In the genomic region with DNA sequence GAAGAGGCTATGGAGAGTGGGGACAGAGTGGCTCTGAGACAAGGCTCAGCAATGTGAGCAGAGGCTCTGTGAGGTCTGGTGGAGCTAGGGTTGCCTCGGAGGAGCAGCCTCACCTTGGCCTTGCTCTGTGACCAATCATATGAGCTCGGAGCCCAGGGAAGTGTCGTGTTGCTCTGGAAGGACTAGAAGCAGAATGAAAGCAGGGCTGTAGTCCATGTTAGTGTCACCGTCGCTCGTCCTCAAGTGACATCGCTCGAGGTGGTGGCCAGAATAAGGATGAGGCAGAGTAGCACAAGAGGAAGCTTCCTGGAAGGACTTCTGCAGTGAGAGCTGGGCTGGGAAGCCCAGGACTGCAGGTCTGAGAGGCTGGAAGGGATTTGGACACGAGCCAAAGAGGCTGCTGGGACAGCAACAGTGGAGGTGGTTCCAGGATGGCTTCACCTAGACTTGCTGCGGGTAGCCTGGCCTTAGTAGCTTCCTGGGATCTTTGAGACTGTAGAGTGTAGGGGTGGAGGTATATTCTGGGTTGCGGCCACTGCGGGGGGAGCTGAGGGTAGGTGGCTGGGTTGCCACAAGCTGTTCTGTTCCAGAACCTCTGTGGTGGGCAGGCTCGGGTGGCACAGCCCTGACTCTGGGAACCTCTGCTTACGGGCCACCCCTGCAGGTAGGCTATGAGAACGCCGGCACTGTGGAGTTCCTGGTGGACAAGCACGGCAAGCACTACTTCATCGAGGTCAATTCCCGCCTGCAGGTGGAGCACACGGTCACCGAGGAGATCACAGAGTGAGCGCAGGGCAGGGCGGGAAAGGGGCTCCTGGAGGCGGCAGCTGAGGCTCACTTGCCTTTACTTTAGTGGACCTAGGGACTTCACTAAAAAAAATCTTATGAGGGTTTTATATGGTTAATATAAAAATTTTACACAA, we compare ENCODE assay signal across 8 mouse cellular contexts. TPM values are rescaled to one million over a fixed set of nuclear protein-coding genes. Genes with fewer than 3 reads are reported as not detected.
DNase-seq lines count a peak whose midpoint lies in the region; ATAC-seq and TF ChIP-seq lines count a peak whose summit lies in the region.

No protein-coding gene starts in this region.

- no peaks in the 10 kb centered on the region for H3K9me3 ChIP-seq in heart, embryonic 10.5 days
- H3K9me3 ChIP-seq in heart, embryonic 15.5 days (replicated peaks) = no peaks in the 10 kb centered on the region
- no peaks in the 10 kb centered on the region for H3K9me3 ChIP-seq in limb, embryonic 10.5 days (replicated peaks)
- H3K9me3 ChIP-seq in midbrain, postnatal 0 days (ENCODE audit: low read length) = no peaks in the 10 kb centered on the region

- no peak for DNase-seq in heart, embryonic 10.5 days (ENCODE audit: low spot score)
- DNase-seq in heart, postnatal 36 days = no peak
- no peak for DNase-seq in brain, embryonic 14.5 days (ENCODE audit: low read depth)
- peak; percentile 69 for DNase-seq in limb, embryonic 10.5 days (ENCODE audit: low spot score)
- DNase-seq in midbrain, postnatal 0 days (ENCODE audit: low spot score) = peak; percentile 16
- no peak for DNase-seq in left cerebral cortex, postnatal 25 days (ENCODE audit: low spot score in 2 of 2)
- DNase-seq in layer of hippocampus, postnatal 10 days (ENCODE audit: low spot score in 2 of 2) = no peak

- H3K4me3 ChIP-seq in heart, embryonic 10.5 days = 0 out of 2 replicates have a peak overlapping the region, but pooled peaks have one; percentile 1
- no peak overlapping the region; the same call in 1 of the 2 replicates for H3K4me3 ChIP-seq in heart, embryonic 15.5 days
- H3K4me3 ChIP-seq in limb, embryonic 10.5 days = no peak overlapping the region
- H3K4me3 ChIP-seq in midbrain, postnatal 0 days (ENCODE audit: low read depth, low read length) = no peak overlapping the region

- peak overlapping the region; percentile 49 for H3K4me2 ChIP-seq in heart, embryonic 15.5 days
- H3K4me2 ChIP-seq in midbrain, postnatal 0 days (ENCODE audit: low read depth, low read length, poor library complexity, severe bottlenecking) = no peak overlapping the region

- H3K9ac ChIP-seq in heart, embryonic 15.5 days = peak overlapping the region; percentile 11; the same call in 1 of the 2 replicates
- no peak overlapping the region for H3K9ac ChIP-seq in midbrain, postnatal 0 days (replicated peaks; ENCODE audit: low read length, poor library complexity, severe bottlenecking)

- peak; percentile 46; the same call in 1 of the 2 replicates for TF ChIP-seq CTCF in brain, embryonic 14.5 days (IDR thresholded peaks at IDR 0.05; ENCODE audit: borderline replicate concordance, extremely low read depth, insufficient read depth, insufficient read length)
- TF ChIP-seq CTCF in midbrain, postnatal 0 days (IDR thresholded peaks at IDR 0.05) = peak; percentile 64

- ATAC-seq in heart, embryonic 15.5 days (replicated peaks; ENCODE audit: insufficient number of reproducible peaks, insufficient read depth, low FRiP score, low read depth) = 0 out of 2 replicates have a peak, but pooled peaks have one; percentile 43
- no peak for ATAC-seq in midbrain, postnatal 0 days (ENCODE audit: low FRiP score)

- 37% methylated on average over 24 of the region's 24 CpGs for WGBS in heart, embryonic 10.5 days
- WGBS in heart, embryonic 15.5 days = 33% methylated on average over 24 of the region's 24 CpGs
- 40% methylated on average over 24 of the region's 24 CpGs for WGBS in limb, embryonic 10.5 days
- WGBS in midbrain, postnatal 0 days = 41% methylated on average over 24 of the region's 24 CpGs

- intact Hi-C loops in heart, postnatal 36 days (cut with DNase I) = no loop called here
- intact Hi-C loops in left cerebral cortex, postnatal 25 days (cut with DNase I) = no loop called here

- 0 out of 2 replicates have a peak overlapping the region, but pooled peaks have one; percentile 2 for H3K27ac ChIP-seq in heart, embryonic 10.5 days
- no peak overlapping the region for H3K27ac ChIP-seq in heart, embryonic 15.5 days
- H3K27ac ChIP-seq in limb, embryonic 10.5 days = no peak overlapping the region
- no peak overlapping the region for H3K27ac ChIP-seq in midbrain, postnatal 0 days (ENCODE audit: low read depth, low read length)

- H3K27me3 ChIP-seq in heart, embryonic 10.5 days (ENCODE audit: insufficient read depth, poor library complexity, severe bottlenecking) = peaks cover 13% of the 10 kb centered on the region; the same call in 1 of the 2 replicates
- no peaks in the 10 kb centered on the region for H3K27me3 ChIP-seq in heart, embryonic 15.5 days
- H3K27me3 ChIP-seq in limb, embryonic 10.5 days (ENCODE audit: low read depth, poor library complexity, severe bottlenecking) = no peaks in the 10 kb centered on the region
- H3K27me3 ChIP-seq in midbrain, postnatal 0 days (ENCODE audit: insufficient read depth, low read length) = no peaks in the 10 kb centered on the region

- 0 out of 2 replicates have a peak, but pooled peaks cover 2% of the 10 kb centered on the region for H3K36me3 ChIP-seq in heart, embryonic 10.5 days
- H3K36me3 ChIP-seq in heart, embryonic 15.5 days = no peaks in the 10 kb centered on the region
- no peaks in the 10 kb centered on the region for H3K36me3 ChIP-seq in limb, embryonic 10.5 days
- no peaks in the 10 kb centered on the region; the same call in 1 of the 2 replicates for H3K36me3 ChIP-seq in midbrain, postnatal 0 days (ENCODE audit: insufficient read depth, low read length)

- no peak for TF ChIP-seq POLR2A in brain, embryonic 14.5 days (IDR thresholded peaks at IDR 0.05; ENCODE audit: borderline replicate concordance, extremely low read depth, insufficient read depth, insufficient read length, poor library complexity, severe bottlenecking)

- peaks cover 10% of the 10 kb centered on the region for H3K4me1 ChIP-seq in heart, embryonic 10.5 days
- peaks cover 10% of the 10 kb centered on the region for H3K4me1 ChIP-seq in heart, embryonic 15.5 days (replicated peaks)
- H3K4me1 ChIP-seq in limb, embryonic 10.5 days = peaks cover 9% of the 10 kb centered on the region
- no peaks in the 10 kb centered on the region for H3K4me1 ChIP-seq in midbrain, postnatal 0 days (ENCODE audit: insufficient read depth, low read length)

RNA-seq across cellular contexts. Expression of a gene that starts 11.4 kb away (rescaled TPM):
- 4.4 and 7.2 TPM in 2 replicates for polyA plus RNA-seq in heart, embryonic 10.5 days (2016; fragmentation: Nextera tagmentation; extraction: Ambion mirVana)
- total RNA-seq in heart, postnatal 36 days (2021) = 1 to 10 TPM; 7.7 to 9.2 TPM
- polyA plus RNA-seq in brain, embryonic 14.5 days (2012; rRNA removed) = 90.3 and 98.5 TPM in 2 replicates
- polyA plus RNA-seq in heart, embryonic 15.5 days (2015; fragmentation: Nextera tagmentation; extraction: Ambion mirVana) = 3.2 and 4.0 TPM in 2 replicates
- 7.8 and 8.0 TPM in 2 replicates for polyA plus RNA-seq in limb, embryonic 10.5 days (2016; fragmentation: Nextera tagmentation; extraction: Ambion mirVana)
- total RNA-seq in midbrain, postnatal 0 days (2014; rRNA removed) = 164 TPM in 2 replicates
- polyA plus RNA-seq in midbrain, postnatal 0 days (2015; fragmentation: Nextera tagmentation; extraction: Ambion mirVana) = 15.4 and 17.1 TPM in 2 replicates
- 10 to 100 TPM; 47.2 to 47.3 TPM for total RNA-seq in left cerebral cortex, postnatal 25 days (2021)
- 10 to 100 TPM; 67.0 to 67.3 TPM for total RNA-seq in layer of hippocampus, postnatal 10 days (2021)

RNA-seq across cellular contexts. Expression of a gene that starts 21.4 kb away (rescaled TPM):
- polyA plus RNA-seq in heart, embryonic 10.5 days (2016; fragmentation: Nextera tagmentation; extraction: Ambion mirVana) = 53.1 and 61.9 TPM in 2 replicates
- 10 to 100 TPM in 1 of 2 experiments, 1 to 10 TPM in 1; 9.4 to 10.1 TPM for total RNA-seq in heart, postnatal 36 days (2021)
- 65.2 and 115 TPM in 2 replicates for polyA plus RNA-seq in brain, embryonic 14.5 days (2012; rRNA removed)
- 34.5 and 41.4 TPM in 2 replicates for polyA plus RNA-seq in heart, embryonic 15.5 days (2015; fragmentation: Nextera tagmentation; extraction: Ambion mirVana)
- polyA plus RNA-seq in limb, embryonic 10.5 days (2016; fragmentation: Nextera tagmentation; extraction: Ambion mirVana) = 85.7 and 90.4 TPM in 2 replicates
- total RNA-seq in midbrain, postnatal 0 days (2014; rRNA removed) = 74.9 and 85.1 TPM in 2 replicates
- polyA plus RNA-seq in midbrain, postnatal 0 days (2015; fragmentation: Nextera tagmentation; extraction: Ambion mirVana) = 43.3 and 46.7 TPM in 2 replicates
- 10 to 100 TPM; 25.1 to 26.1 TPM for total RNA-seq in left cerebral cortex, postnatal 25 days (2021)
- 10 to 100 TPM; 19.8 to 20.9 TPM for total RNA-seq in layer of hippocampus, postnatal 10 days (2021)

Comparison
In these comparisons a context has a peak if more than half of its experiments do, and no peak if none do; other contexts are left out.
1. DNase-seq: peak in limb, embryonic 10.5 days (single experiment) and midbrain, postnatal 0 days (single experiment); none in heart, embryonic 10.5 days (single experiment), heart, postnatal 36 days (0 of 2), brain, embryonic 14.5 days (single experiment), left cerebral cortex, postnatal 25 days (0 of 2) and layer of hippocampus, postnatal 10 days (0 of 2).